Mouse (Mus musculus): ENCODE data around the gene Fbxo36.

The Fbxo36 gene

GRCm38 (mm10) chr1:84859597-84859996 is 20.0 kb downstream of the Fbxo36 start:
- DNase-seq (ENCODE audit: low spot score), result no peak

GRCm38 (mm10) chr1:84860360-84861254 is 21.0 kb downstream of the Fbxo36 start:
- no peak for DNase-seq (ENCODE audit: low spot score)

DNA sequence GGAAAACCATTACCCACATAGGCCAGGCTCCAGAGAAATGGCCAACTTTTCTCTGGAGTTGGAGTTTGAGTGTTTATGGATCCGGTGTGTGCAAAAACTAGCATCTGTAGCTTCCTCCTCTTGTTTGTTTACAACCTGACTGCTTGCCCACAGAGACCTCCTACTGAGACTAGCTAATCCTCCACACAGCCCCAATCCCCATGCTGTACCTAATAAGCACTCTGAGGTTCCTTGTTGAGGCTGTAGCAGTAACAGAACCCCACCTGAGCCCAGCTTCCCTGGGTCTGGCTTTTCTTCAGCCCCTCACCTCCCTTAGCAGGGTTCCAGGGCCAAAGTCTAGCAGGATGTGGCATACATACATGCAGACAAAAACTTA is 21.6 kb downstream of the Fbxo36 start:
- DNase-seq (ENCODE audit: low spot score), result no peak

- no peak for DNase-seq (ENCODE audit: low spot score)
Observed at GRCm38 (mm10) chr1:84864645-84865044, 25.0 kb downstream of the Fbxo36 start.

GRCm38 (mm10) chr1:84866231-84866630 is 26.6 kb downstream of the Fbxo36 start:
- DNase-seq (ENCODE audit: low spot score), result no peak

DNA sequence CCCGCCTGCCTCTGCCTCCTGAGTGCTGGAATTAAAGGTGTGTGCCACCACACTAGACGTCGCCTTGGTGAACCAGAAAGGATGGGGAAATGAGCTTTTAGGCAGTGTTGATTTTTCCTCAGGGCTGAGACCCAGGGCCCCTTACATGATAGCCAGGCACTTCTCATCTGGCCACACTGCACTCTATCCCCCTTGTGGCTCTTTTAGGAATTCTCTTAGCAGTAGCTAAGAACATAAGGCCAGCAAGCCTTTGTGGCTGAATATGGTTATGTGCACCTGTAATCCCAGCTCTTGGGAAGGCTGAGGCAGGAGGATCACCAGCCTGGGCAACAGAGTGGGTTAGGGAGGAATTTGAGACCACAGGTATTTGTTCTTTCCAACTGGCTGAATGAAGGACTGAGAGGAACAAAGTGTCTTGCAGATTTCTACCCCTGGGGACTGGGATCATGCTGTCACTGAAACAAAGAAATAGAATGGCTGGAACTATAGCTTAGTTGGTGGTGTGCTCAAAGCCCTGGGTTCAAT is 27.1 kb downstream of the Fbxo36 start:
- DNase-seq (ENCODE audit: low spot score), result no peak

GRCm38 (mm10) chr1:84868311-84868710 is 28.7 kb downstream of the Fbxo36 start:
- DNase-seq (ENCODE audit: low spot score), result no peak

DNA sequence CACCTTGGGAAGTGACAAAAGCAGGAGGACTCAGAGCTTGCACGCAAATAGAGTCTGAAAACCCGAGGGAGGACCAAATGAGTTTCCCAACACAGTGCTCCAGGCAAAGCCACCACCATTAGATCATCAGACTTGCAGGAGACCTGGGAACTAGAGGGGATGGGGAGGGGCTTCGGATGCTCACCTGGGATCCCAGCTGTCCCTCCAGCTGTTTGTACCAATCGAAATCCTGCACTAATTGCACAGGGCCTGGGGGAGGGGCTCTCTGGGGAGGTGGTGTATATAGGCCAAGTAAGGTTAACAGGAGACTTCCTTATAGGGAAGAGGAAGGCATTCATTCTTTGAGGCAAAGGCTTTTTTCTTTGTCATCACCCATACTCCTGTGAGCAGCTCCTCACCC is 29.2 kb downstream of the Fbxo36 start:
- no peak for DNase-seq (ENCODE audit: low spot score)

GRCm38 (mm10) chr1:84869498-84869897 is 29.9 kb downstream of the Fbxo36 start:
- DNase-seq (ENCODE audit: low spot score), result no peak

DNA sequence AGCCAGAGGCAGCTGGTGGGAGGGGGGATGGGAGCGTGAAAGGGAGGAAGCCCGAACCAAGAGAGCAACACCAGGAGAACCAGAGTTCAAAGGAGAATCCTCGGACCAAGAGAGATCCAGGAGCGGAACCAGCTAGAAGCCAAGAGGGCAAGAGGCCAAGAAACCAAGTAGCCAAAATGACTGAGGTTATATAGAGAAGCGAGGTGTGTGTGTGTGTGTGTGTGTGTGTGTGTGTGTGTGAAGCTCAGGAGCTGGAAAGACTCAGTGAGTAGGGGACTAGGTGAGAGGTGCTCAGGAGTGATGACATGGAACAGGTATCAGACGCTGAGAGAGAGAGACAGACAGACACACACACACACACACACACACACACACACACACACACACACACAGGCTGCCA is 31.5 kb downstream of the Fbxo36 start:
- DNase-seq (ENCODE audit: low spot score), result no peak

DNA sequence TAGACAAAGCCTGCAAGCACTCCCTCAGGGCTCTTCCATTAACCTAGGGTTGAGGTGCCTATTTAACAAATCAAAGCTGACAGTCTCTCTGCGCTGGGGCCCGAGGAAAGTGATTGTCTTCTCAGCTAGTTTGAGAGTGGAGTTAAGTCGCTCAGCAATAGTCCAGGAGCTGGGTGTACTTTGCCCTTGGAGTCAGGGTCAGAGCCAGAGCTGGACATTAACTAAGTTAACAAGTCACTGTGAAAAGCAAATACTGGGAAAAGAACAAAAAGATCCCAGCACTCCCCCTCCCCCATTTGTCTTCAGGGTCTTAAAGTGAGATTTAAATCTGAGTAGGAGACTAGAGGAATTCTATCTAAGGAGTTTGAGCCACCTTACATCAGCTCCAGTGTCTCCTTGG is 32.5 kb downstream of the Fbxo36 start:
- DNase-seq (ENCODE audit: low spot score), result no peak

- no peak for DNase-seq (ENCODE audit: low spot score)
Observed at GRCm38 (mm10) chr1:84872939-84873338, 33.3 kb downstream of the Fbxo36 start.

DNA sequence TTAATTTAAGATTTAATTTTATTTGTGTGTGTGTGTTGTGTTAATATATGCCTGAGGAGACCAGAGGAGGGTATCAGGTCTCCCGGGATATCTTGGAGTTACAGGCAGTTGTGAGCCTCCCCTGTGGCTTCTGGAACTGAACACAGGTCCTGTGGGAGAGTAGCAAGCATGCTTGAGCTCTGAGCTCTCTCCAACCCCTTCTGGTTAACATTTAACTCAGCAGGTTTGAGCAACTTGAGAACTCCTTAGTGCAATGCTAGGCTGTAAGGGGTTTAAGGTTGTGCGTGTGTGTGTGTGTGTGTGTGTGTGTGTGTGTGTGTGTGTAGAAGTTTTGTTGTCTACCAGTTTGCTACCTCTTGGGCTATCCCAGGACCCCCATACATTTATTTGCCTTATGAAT is 37.9 kb downstream of the Fbxo36 start:
- DNase-seq (ENCODE audit: low spot score), result no peak

GRCm38 (mm10) chr1:84879571-84880120 is 40.0 kb downstream of the Fbxo36 start:
- no peak for DNase-seq (ENCODE audit: low spot score)

DNA sequence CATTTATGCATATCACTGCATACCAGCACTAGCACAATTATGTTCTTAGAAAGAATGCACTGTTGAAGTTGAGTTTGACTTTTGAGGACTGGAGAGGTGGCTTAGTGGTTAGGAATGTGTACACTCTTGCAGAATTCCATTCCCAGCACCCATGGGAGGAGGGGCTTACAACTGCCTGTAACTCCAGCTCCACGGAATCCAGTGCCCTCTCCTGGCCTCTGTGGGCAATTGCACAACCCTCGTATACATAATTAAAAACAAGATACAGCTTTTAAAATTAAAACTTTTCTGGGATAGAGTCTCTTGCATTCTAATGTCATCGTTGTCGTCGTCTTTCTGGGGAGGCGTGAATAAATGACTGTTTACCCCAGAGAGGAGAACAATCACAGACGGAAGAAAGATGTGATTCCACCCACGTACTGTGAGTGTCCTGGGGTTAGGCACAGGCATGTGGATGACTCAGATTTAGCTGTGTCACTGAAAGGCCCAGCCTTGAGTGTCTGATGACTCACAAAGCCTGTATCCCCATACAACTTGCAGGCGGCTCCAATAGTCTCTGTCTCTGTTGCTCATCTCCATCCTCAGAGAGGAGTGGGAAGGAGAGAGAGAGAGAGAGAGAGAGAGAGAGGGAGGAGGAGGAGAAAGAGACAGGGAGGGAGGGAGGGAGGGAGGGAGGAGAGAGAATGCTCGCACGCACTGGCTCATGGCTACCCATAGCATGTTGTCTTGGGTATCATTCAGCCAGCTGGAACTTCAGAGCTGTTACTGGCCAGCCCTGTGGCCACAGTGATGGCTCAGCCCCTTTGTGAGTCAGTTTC is 41.8 kb downstream of the Fbxo36 start:
- DNase-seq (ENCODE audit: low spot score), result no peak

- DNase-seq (ENCODE audit: low spot score), result no peak
Observed at GRCm38 (mm10) chr1:84882066-84882532, 42.5 kb downstream of the Fbxo36 start.

GRCm38 (mm10) chr1:84882937-84883336 is 43.3 kb downstream of the Fbxo36 start:
- DNase-seq (ENCODE audit: low spot score), result no peak

- DNase-seq (ENCODE audit: low spot score), result no peak
Observed at GRCm38 (mm10) chr1:84883889-84884288, 44.2 kb downstream of the Fbxo36 start.

DNA sequence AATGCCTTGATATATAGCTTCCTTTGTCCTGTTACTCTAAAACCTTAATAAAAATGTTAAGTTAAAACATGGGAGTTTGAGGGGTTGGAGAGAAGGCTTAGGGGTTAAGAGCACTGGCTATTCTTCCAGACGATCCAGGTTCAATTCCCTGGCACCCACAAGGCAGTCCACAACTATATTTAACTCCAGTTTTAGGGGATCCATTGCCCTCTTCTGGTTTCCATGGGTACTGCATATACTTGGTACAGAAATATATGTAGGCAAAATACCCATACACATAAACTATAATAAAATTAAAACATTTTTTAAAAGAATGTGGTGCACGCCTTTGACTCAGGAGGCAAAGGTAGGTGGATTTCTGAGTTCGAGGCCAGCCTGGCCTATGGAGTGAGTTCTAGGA is 45.5 kb downstream of the Fbxo36 start:
- no peak for DNase-seq (ENCODE audit: low spot score)

- peak; percentile 1 for DNase-seq (ENCODE audit: low spot score)
Observed at GRCm38 (mm10) chr1:84885921-84886320, 46.3 kb downstream of the Fbxo36 start.

DNA sequence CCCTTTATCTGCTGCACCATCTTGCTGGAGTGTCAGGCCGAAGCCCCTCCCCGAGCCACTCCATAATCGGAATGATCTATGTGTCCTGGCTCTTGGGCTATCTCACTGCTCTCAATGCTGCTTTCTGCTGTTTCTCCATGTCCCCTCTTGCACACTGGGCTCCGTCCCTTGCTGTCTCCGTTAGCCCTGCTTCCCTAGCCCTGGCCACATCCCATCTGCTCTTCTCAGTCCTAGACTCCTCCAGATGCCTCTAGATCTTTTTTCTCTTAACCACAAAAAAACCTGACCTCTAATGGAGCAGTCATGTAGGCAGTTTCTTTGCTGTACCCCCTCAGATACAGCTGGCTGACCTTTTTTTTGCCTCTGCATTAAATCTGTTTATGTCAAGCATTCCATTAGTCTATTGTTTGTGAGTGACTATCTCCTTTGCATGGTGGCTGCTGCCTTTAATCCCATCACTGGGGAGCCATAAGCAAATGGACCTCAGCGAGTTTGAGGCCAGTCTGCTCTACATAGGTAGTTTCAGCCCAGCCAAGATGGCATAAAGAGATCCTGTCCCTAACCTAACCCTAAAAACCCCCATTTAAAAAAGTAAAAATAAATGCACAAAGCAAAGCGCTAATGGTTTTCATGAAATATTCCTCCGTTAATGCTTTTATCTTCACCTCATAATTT is 49.8 kb downstream of the Fbxo36 start:
- no peak for DNase-seq (ENCODE audit: low spot score)

DNA sequence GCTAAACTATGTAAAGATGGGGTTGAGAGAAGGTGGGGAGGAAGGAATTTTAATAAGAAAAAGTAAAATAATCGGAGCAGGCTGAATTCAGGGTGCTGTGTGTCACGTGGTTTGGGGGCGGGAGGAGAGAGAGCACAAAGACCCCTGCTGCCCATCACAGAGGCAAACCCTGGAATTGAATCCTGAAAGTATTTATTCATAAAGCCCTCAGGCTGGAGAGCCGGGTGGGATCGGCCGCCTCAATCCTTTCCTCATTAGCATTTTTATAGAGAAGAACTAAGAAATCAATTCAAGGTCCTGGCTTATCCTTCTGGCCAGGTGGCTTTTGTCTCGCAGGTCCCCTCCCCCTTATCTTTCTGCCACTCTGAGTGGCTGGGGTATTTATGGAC is 50.4 kb downstream of the Fbxo36 start:
- DNase-seq (ENCODE audit: low spot score), result no peak
